Comparison of ENCODE assay signal across 7 mouse cellular contexts in genomic region chr11:6292116-6292987, GRCm38 (mm10). TPM values are rescaled to one million over a fixed set of nuclear protein-coding genes. Genes with fewer than 3 reads are reported as not detected.
DNase-seq lines count a peak whose midpoint lies in the region; ATAC-seq and TF ChIP-seq lines count a peak whose summit lies in the region.

No protein-coding gene starts in this region.

- WGBS in lung, postnatal 0 days, result 13% methylated on average over 33 of the region's 33 CpGs

- peak overlapping the region; percentile 56 for H3K9ac ChIP-seq in ES-Bruce4 (ENCODE audit: low read depth, poor library complexity, severe bottlenecking)
- peak overlapping the region; percentile 71 for H3K9ac ChIP-seq in lung, postnatal 0 days (replicated peaks; ENCODE audit: low read depth)

- peak; percentile 50 for DNase-seq in fat pad, adult 2 months (ENCODE audit: extremely low read depth, low read depth, low spot score)
- DNase-seq in heart, postnatal 10 days, result peak; percentile 79 to 85
- peak; percentile 59 to 62 for DNase-seq in layer of hippocampus, adult 2 months (ENCODE audit: low spot score in 2 of 2)
- peak; percentile 93 for DNase-seq in lung, postnatal 0 days (ENCODE audit: low spot score)
- peak; percentile 73 for DNase-seq in right cerebral cortex, adult 18-20 months

- H3K4me3 ChIP-seq in ES-Bruce4 (ENCODE audit: low read depth, low read length), result peak overlapping the region; percentile 90
- H3K4me3 ChIP-seq in bone marrow macrophage, adult 2 months (ENCODE audit: insufficient read depth, low read length), result peak overlapping the region; percentile 75
- peak overlapping the region; percentile 85 for H3K4me3 ChIP-seq in layer of hippocampus, adult 2 months
- H3K4me3 ChIP-seq in lung, postnatal 0 days (ENCODE audit: low read depth, low read length), result peak overlapping the region; percentile 75

- peak overlapping the region; percentile 70 for H3K4me2 ChIP-seq in lung, postnatal 0 days (replicated peaks; ENCODE audit: low read depth, low read length)

- H3K4me1 ChIP-seq in ES-Bruce4 (ENCODE audit: control insufficient read depth, insufficient read depth, low read length), result no peaks in the 10 kb centered on the region
- peaks cover 23% of the 10 kb centered on the region for H3K4me1 ChIP-seq in bone marrow macrophage, adult 2 months (ENCODE audit: control insufficient read depth, insufficient read depth, low read length)
- H3K4me1 ChIP-seq in lung, postnatal 0 days (ENCODE audit: insufficient read depth, low read depth, low read length), result peaks cover 4% of the 10 kb centered on the region; the same call in 1 of the 2 replicates

- TF ChIP-seq EP300 in ES-Bruce4 (IDR thresholded peaks at IDR 0.05; ENCODE audit: insufficient read depth, low read depth, low read length), result peak; percentile 20; the same call in 1 of the 2 replicates
- TF ChIP-seq EP300 in lung, postnatal 0 days (IDR thresholded peaks at IDR 0.05), result no peak

- no peak for TF ChIP-seq CTCF in ES-Bruce4 (IDR thresholded peaks at IDR 0.05; ENCODE audit: low read depth, low read length)
- no peak for TF ChIP-seq CTCF in bone marrow macrophage, adult 2 months (IDR thresholded peaks at IDR 0.05; ENCODE audit: low read depth, low read length)
- peak; percentile 51 for TF ChIP-seq CTCF in layer of hippocampus, adult 2 months (conservative IDR thresholded peaks at IDR 0.05)
- peak; percentile 61 for TF ChIP-seq CTCF in lung, postnatal 0 days (IDR thresholded peaks at IDR 0.05)

- peak overlapping the region; percentile 74 for H3K27ac ChIP-seq in ES-Bruce4 (ENCODE audit: insufficient read depth, low read length)
- H3K27ac ChIP-seq in bone marrow macrophage, adult 2 months (ENCODE audit: insufficient read depth, low read depth, low read length), result peak overlapping the region; percentile 58
- peak overlapping the region; percentile 97 for H3K27ac ChIP-seq in layer of hippocampus, adult 2 months
- H3K27ac ChIP-seq in lung, postnatal 0 days (ENCODE audit: low read length), result peak overlapping the region; percentile 97

- H3K9me3 ChIP-seq in ES-Bruce4 (replicated peaks; ENCODE audit: control insufficient read depth, insufficient read depth, low read length, poor library complexity, severe bottlenecking), result no peaks in the 10 kb centered on the region
- no peaks in the 10 kb centered on the region for H3K9me3 ChIP-seq in lung, postnatal 0 days (ENCODE audit: low read length)

- intact Hi-C loops in heart, postnatal 10 days (cut with DNase I), result no loop called here

- peaks cover 8% of the 10 kb centered on the region for H3K36me3 ChIP-seq in ES-Bruce4 (ENCODE audit: control insufficient read depth, insufficient read depth, low read length, poor library complexity, severe bottlenecking)
- H3K36me3 ChIP-seq in lung, postnatal 0 days (ENCODE audit: insufficient read depth, low read length), result no peaks in the 10 kb centered on the region

- peak; percentile 78 for ATAC-seq in lung, postnatal 0 days

- no peaks in the 10 kb centered on the region for H3K27me3 ChIP-seq in ES-Bruce4 (ENCODE audit: control insufficient read depth, insufficient read depth, low read length, poor library complexity, severe bottlenecking)
- no peaks in the 10 kb centered on the region for H3K27me3 ChIP-seq in lung, postnatal 0 days (replicated peaks; ENCODE audit: insufficient read depth, low read length)

- no peak for TF ChIP-seq POLR2A in ES-Bruce4 (IDR thresholded peaks at IDR 0.05; ENCODE audit: insufficient read depth, low read length)
- TF ChIP-seq POLR2A in bone marrow macrophage, adult 2 months (IDR thresholded peaks at IDR 0.05; ENCODE audit: borderline replicate concordance, low read depth, low read length), result no peak

RNA-seq across cellular contexts. Expression of gene Ogdh, which starts 0.9 kb away (rescaled TPM):
- 75.7 and 77.6 TPM in 2 replicates for polyA plus RNA-seq in ES-Bruce4 (2011; ENCODE audit: insufficient read depth, insufficient read length, low read depth, missing spikeins)
- polyA plus RNA-seq in bone marrow macrophage, adult 2 months (2012; ENCODE audit: insufficient read depth, insufficient read length, missing spikeins), result 52.8 and 57.1 TPM in 2 replicates
- 1,000 to 10,000 TPM; 1,296 to 1,304 TPM for total RNA-seq in heart, postnatal 10 days (2021)
- total RNA-seq in layer of hippocampus, adult 2 months (2021), result 100 to 1,000 TPM; 214 to 221 TPM
- polyA plus RNA-seq in lung, postnatal 0 days (2015; fragmentation: Nextera tagmentation; extraction: Ambion mirVana), result 78.8 and 84.1 TPM in 2 replicates

RNA-seq across cellular contexts. Expression of gene Tmed4, which starts 17.7 kb away (rescaled TPM):
- 38.5 and 41.5 TPM in 2 replicates for polyA plus RNA-seq in ES-Bruce4 (2011; ENCODE audit: insufficient read depth, insufficient read length, low read depth, missing spikeins)
- 52.9 and 55.0 TPM in 2 replicates for polyA plus RNA-seq in bone marrow macrophage, adult 2 months (2012; ENCODE audit: insufficient read depth, insufficient read length, missing spikeins)
- 10 to 100 TPM; 78.1 to 82.9 TPM for total RNA-seq in heart, postnatal 10 days (2021)
- 100 to 1,000 TPM in 1 of 2 experiments, 10 to 100 TPM in 1; 98.7 to 104 TPM for total RNA-seq in layer of hippocampus, adult 2 months (2021)
- polyA plus RNA-seq in lung, postnatal 0 days (2015; fragmentation: Nextera tagmentation; extraction: Ambion mirVana), result 92.0 and 95.7 TPM in 2 replicates

RNA-seq across cellular contexts. Expression of gene Ddx56, which starts 24.8 kb away (rescaled TPM):
- 60.4 and 62.7 TPM in 2 replicates for polyA plus RNA-seq in ES-Bruce4 (2011; ENCODE audit: insufficient read depth, insufficient read length, low read depth, missing spikeins)
- polyA plus RNA-seq in bone marrow macrophage, adult 2 months (2012; ENCODE audit: insufficient read depth, insufficient read length, missing spikeins), result 16.2 and 19.2 TPM in 2 replicates
- 10 to 100 TPM; 33.3 to 34.4 TPM for total RNA-seq in heart, postnatal 10 days (2021)
- 10 to 100 TPM; 40.1 to 48.8 TPM for total RNA-seq in layer of hippocampus, adult 2 months (2021)
- 38.2 and 41.9 TPM in 2 replicates for polyA plus RNA-seq in lung, postnatal 0 days (2015; fragmentation: Nextera tagmentation; extraction: Ambion mirVana)

Comparison
In these comparisons a context has a peak if more than half of its experiments do, and no peak if none do; other contexts are left out.
1. Peak in every context shown above with its lines: DNase-seq, ATAC-seq, H3K4me3 ChIP-seq and H3K27ac ChIP-seq.
2. CTCF ChIP-seq: peak in layer of hippocampus, adult 2 months (single experiment) and lung, postnatal 0 days (single experiment); none in ES-Bruce4 (single experiment) and bone marrow macrophage, adult 2 months (single experiment).